Mouse (Mus musculus): ENCODE measurements around the gene Kmt2c. TPM values are rescaled to one million over a fixed set of nuclear protein-coding genes. Genes with fewer than 3 reads are reported as not detected.

Gene Kmt2c
- 158 TPM for total RNA-seq (2023)

DNA sequence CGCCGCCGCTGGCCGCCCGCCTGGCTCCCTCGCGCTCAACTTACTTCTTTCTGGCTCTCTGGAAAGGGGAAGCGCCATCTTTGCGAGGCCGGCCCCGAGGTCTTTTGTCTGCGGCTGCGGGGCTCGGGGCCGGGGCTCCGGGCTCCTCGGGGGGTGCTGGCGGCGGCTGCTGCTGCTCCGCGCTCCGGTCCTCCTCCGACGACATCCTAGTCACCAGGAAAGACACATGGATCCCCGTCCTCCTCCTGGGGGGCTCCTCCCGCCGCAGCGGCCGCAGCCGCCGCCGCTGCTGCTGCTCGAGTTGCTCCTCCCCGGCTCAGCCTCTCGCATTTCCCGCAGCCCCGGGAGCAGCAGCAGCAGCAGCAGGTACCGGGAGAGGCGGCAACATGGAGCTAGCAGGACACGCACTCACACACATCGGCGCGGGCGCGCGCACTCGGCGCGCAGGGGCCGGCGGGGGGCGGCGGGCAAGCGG is at the start of gene Kmt2c:
Gene Kmt2c (minus strand): TSS at position 438 of the 475 bp plus-strand sequence.

DNA sequence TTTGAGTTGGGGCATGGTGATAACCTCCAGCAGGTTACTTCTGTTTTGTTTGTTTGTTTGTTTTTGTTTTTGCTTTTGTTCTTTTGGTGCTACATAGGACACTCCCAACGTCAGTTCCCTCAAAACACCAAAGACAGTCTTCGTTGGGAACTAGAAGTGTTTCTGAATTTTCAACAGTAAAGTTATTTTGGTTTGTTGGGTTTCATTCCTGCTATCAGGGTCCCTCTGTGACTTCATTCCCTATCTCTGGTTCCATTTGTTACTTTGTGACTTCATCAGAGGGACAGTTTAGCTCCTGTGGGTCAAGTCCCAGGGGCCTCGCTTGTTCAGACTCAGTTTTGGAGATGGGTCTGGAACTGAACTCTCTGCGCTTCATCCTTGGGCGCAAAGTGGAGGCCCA is 17.2 kb upstream of the Kmt2c start, which contains the start of gene Cct8l1:
Gene Cct8l1 (plus strand): TSS at position 301 of the 400 bp plus-strand sequence.

DNA sequence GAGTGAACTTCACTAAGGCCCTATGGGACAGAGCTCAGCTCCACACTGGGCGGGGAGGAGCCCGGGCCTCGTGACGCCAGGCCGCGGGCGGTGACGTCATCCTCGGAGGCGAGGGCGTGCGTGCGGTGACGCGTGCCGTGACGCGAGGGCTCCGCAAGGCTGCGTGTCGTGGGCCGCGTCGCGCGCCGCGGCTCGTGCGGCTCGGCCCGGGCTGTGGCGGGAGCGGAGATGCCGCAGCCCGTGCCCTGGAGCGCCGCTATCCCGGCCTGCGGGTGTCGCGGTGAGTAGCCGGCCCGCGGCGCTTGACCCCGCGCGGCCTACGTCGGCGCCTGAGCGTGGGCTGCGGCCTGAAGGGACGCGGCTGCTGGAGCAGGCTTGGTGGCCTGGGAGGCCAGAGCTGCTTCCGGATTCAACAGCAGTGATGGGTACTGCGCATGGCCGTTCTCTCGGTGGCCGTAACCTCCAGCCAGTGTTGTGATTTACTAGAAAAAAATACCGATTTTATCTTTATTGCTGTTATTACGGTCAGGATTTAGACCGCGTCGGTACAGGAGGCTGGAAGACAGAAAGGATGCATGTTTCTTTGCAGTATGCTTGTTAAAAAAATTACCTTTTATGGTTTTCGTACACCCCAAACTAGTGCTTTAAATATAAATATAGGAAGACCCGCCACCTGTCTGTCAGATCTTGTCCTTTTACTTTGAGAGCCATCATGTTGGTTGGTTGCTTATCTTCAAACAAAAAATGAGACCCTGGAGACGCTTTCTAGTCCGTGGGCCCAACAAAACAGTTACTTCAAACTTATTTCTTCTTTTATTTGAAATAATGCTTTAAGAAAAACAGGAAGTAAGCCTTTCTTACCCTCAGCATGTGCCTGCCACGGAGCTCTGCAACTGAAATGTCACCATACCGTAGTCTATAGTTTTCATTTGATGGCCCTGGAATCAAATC is 275.6 kb downstream of the Kmt2c start, which contains the start of gene E130116L18Rik:
Gene E130116L18Rik (minus strand): TSS at position 402 of the 951 bp plus-strand sequence.

Other genes with a start within 250 kb of the Kmt2c start
- not detected for gene Cct8l1, start 17.3 kb upstream of the Kmt2c start, total RNA-seq (2023)
- 9.6 TPM for gene Xrcc2, start 207.0 kb upstream of the Kmt2c start, total RNA-seq (2023)